Mouse (Mus musculus): ENCODE data around the gene Atad3a. TPM values are rescaled to one million over a fixed set of nuclear protein-coding genes. Genes with fewer than 3 reads are reported as not detected.
A peak's percentile ranks its signal among the peaks of the same experiment; 100 is the strongest.

Gene Atad3a
- polyA plus RNA-seq, 1 experiment from 2014 or later: 87.9 TPM

DNA sequence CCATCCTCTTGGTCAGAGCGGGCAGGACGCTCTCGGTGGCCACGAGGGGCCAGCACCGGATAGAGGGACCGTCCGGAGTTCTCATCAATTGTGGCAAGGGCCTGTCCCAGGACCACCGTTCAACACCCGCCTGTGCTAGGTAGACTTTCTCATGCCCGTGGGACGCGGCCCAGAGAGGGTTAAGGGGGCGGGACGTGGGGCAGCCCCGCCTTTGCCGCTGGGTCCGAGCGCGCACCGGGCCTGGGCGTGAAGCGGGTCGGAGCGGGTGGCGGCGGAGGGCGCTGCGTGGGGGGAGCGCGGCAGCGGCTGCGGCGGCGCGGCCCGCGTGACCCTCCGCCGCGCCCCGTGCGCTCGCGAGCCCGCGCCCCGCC, 66.8 kb downstream of the Atad3a start, which contains the start of gene Fndc10:
Gene Fndc10, plus strand, starts transcription at position 232 of the 371 bp plus-strand sequence.
- Histone ChIP-seq H3K27ac (ENCODE audit: low read length) (peak within 1 kb of the TSS; percentile 98), H3K4me2 (ENCODE audit: low read length) (peak within 1 kb of the TSS; percentile 74), H3K4me1 (ENCODE audit: control insufficient read depth, insufficient read depth, low read length) (peaks cover 22% of the 10 kb centered on the region), H3K27me3 (ENCODE audit: control insufficient read depth, insufficient read depth, low read depth, low read length) (no peaks in the 10 kb centered on the region), H3K9me3 (replicated peaks; ENCODE audit: control insufficient read depth, low read length, poor library complexity, severe bottlenecking) (no peaks in the 10 kb centered on the region), H3K4me3 (ENCODE audit: low read depth, low read length) (peak within 1 kb of the TSS; percentile 71), H3K9ac (ENCODE audit: low read depth, low read length) (peak within 1 kb of the TSS; percentile 82), H3K36me3 (ENCODE audit: control insufficient read depth, insufficient read depth, low read length) (no peaks in the 10 kb centered on the region)
- WGBS: under 1% methylated on average over 23 of the region's 47 CpGs
- peak; percentile 92 for ATAC-seq

DNA sequence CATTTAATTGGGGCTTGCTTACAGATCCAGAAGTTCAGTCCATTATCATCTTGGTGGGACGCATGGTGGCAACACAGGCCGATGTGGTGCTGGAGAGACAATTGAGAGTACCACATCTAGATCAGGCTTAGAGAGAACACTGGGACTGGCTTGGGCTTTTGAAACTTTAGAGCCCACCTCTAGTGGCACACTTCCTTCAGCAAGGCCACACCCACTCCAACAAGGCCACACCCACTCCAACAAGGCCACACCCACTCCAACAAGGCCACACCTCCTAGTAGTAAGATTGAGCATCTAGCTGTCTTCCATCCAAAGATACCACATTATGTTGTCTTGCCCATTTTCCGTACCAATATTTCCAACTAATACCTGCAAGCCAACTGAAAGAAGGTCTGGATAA, 68.5 kb downstream of the Atad3a start:
- ATAC-seq: no peak
- no peak overlapping the region for H3K4me2 ChIP-seq (ENCODE audit: low read length)
- H3K4me3 ChIP-seq (ENCODE audit: low read depth, low read length): no peak overlapping the region
- H3K27me3 ChIP-seq (ENCODE audit: control insufficient read depth, insufficient read depth, low read depth, low read length): no peaks in the 10 kb centered on the region
- no peaks in the 10 kb centered on the region for H3K36me3 ChIP-seq (ENCODE audit: control insufficient read depth, insufficient read depth, low read length)
- WGBS: over 99% methylated on average over 3 of the region's 3 CpGs
- no peak overlapping the region for H3K9ac ChIP-seq (ENCODE audit: low read depth, low read length)
- no peak overlapping the region for H3K27ac ChIP-seq (ENCODE audit: low read length)
- no peaks in the 10 kb centered on the region for H3K9me3 ChIP-seq (replicated peaks; ENCODE audit: control insufficient read depth, low read length, poor library complexity, severe bottlenecking)
- H3K4me1 ChIP-seq (ENCODE audit: control insufficient read depth, insufficient read depth, low read length): peaks cover 22% of the 10 kb centered on the region

Small RNA genes within 50 kb of the gene (microRNA-seq; reads per million reads assigned to microRNA genes)
- gene Gm27743: not detected

Other genes starting within 250 kb of the Atad3a start
- 77.1 and 79.9 TPM in 2 replicates for gene Nadk, start 198.7 kb downstream of the Atad3a start, polyA plus RNA-seq (2015; fragmentation: Nextera tagmentation; extraction: Ambion mirVana)
- gene Slc35e2, start 159.7 kb downstream of the Atad3a start, polyA plus RNA-seq (2015; fragmentation: Nextera tagmentation; extraction: Ambion mirVana): 14.7 and 15.5 TPM in 2 replicates
- 57.2 and 58.9 TPM in 2 replicates for gene Cdk11b, start 136.2 kb downstream of the Atad3a start, polyA plus RNA-seq (2015; fragmentation: Nextera tagmentation; extraction: Ambion mirVana)
- gene Gm10563, start 115.7 kb downstream of the Atad3a start, polyA plus RNA-seq (2015; fragmentation: Nextera tagmentation; extraction: Ambion mirVana): not detected in 2 replicates
- 3.1 and 4.6 TPM in 2 replicates for gene Mmp23, start 107.7 kb downstream of the Atad3a start, polyA plus RNA-seq (2015; fragmentation: Nextera tagmentation; extraction: Ambion mirVana)
- 57.3 and 60.9 TPM in 2 replicates for gene Mib2, start 91.9 kb downstream of the Atad3a start, polyA plus RNA-seq (2015; fragmentation: Nextera tagmentation; extraction: Ambion mirVana)
- gene Fndc10, start 66.8 kb downstream of the Atad3a start, polyA plus RNA-seq (2015; fragmentation: Nextera tagmentation; extraction: Ambion mirVana): 11.4 and 12.2 TPM in 2 replicates
- 151 and 153 TPM in 2 replicates for gene Ssu72, start 56.3 kb downstream of the Atad3a start, polyA plus RNA-seq (2015; fragmentation: Nextera tagmentation; extraction: Ambion mirVana)
- gene Tmem240, start 26.3 kb downstream of the Atad3a start, polyA plus RNA-seq (2015; fragmentation: Nextera tagmentation; extraction: Ambion mirVana): 22.0 and 25.3 TPM in 2 replicates
- 31.0 and 31.5 TPM in 2 replicates for gene Vwa1, start 13.6 kb upstream of the Atad3a start, polyA plus RNA-seq (2015; fragmentation: Nextera tagmentation; extraction: Ambion mirVana)
- gene Tmem88b, start 24.8 kb upstream of the Atad3a start, polyA plus RNA-seq (2015; fragmentation: Nextera tagmentation; extraction: Ambion mirVana): 0.85 and 1.1 TPM in 2 replicates
- gene Ankrd65, start 29.3 kb upstream of the Atad3a start, polyA plus RNA-seq (2015; fragmentation: Nextera tagmentation; extraction: Ambion mirVana): not detected in 2 replicates
- 243 and 257 TPM in 2 replicates for gene Mrpl20, start 41.8 kb upstream of the Atad3a start, polyA plus RNA-seq (2015; fragmentation: Nextera tagmentation; extraction: Ambion mirVana)
- 148 and 154 TPM in 2 replicates for gene Ccnl2, start 51.4 kb upstream of the Atad3a start, polyA plus RNA-seq (2015; fragmentation: Nextera tagmentation; extraction: Ambion mirVana)
- 131 and 134 TPM in 2 replicates for gene Aurkaip1, start 70.2 kb upstream of the Atad3a start, polyA plus RNA-seq (2015; fragmentation: Nextera tagmentation; extraction: Ambion mirVana)
- gene Mxra8, start 78.6 kb upstream of the Atad3a start, polyA plus RNA-seq (2015; fragmentation: Nextera tagmentation; extraction: Ambion mirVana): 16.9 and 21.1 TPM in 2 replicates
- 10.3 and 11.0 TPM in 2 replicates for gene Dvl1, start 86.3 kb upstream of the Atad3a start, polyA plus RNA-seq (2015; fragmentation: Nextera tagmentation; extraction: Ambion mirVana)
- gene Tas1r3, start 102.3 kb upstream of the Atad3a start, polyA plus RNA-seq (2015; fragmentation: Nextera tagmentation; extraction: Ambion mirVana): 0.29 and 0.58 TPM in 2 replicates
- gene Cptp, start 108.3 kb upstream of the Atad3a start, polyA plus RNA-seq (2015; fragmentation: Nextera tagmentation; extraction: Ambion mirVana): 25.1 and 28.1 TPM in 2 replicates
- gene Ints11, start 108.5 kb upstream of the Atad3a start, polyA plus RNA-seq (2015; fragmentation: Nextera tagmentation; extraction: Ambion mirVana): 75.7 and 78.7 TPM in 2 replicates
- 56.3 and 63.9 TPM in 2 replicates for gene Pusl1, start 130.7 kb upstream of the Atad3a start, polyA plus RNA-seq (2015; fragmentation: Nextera tagmentation; extraction: Ambion mirVana)
- 77.4 and 78.1 TPM in 2 replicates for gene Acap3, start 130.7 kb upstream of the Atad3a start, polyA plus RNA-seq (2015; fragmentation: Nextera tagmentation; extraction: Ambion mirVana)
- 109 and 110 TPM in 2 replicates for gene Ube2j2, start 182.7 kb upstream of the Atad3a start, polyA plus RNA-seq (2015; fragmentation: Nextera tagmentation; extraction: Ambion mirVana)
- gene C1qtnf12, start 201.2 kb upstream of the Atad3a start, polyA plus RNA-seq (2015; fragmentation: Nextera tagmentation; extraction: Ambion mirVana): 6.6 and 7.8 TPM in 2 replicates
- 37.8 and 41.0 TPM in 2 replicates for gene B3galt6, start 231.6 kb upstream of the Atad3a start, polyA plus RNA-seq (2015; fragmentation: Nextera tagmentation; extraction: Ambion mirVana)
- 112 and 114 TPM in 2 replicates for gene Sdf4, start 231.8 kb upstream of the Atad3a start, polyA plus RNA-seq (2015; fragmentation: Nextera tagmentation; extraction: Ambion mirVana)